Mouse (Mus musculus) heart, postnatal 0 days (tissue): ENCODE data around the gene Thg1l.

Experiments used
- CTCF ChIP-seq: IDR thresholded peaks from 2 replicates; pipeline ENCODE4 v1.5.1; 2016; ENCODE audit warnings: antibody characterized with exemption, control low read depth, low read depth
- EP300 ChIP-seq: IDR thresholded peaks from 2 replicates; pipeline ENCODE4 v1.6.1; 2016; ENCODE audit warnings: antibody characterized with exemption, low read depth

DNA sequence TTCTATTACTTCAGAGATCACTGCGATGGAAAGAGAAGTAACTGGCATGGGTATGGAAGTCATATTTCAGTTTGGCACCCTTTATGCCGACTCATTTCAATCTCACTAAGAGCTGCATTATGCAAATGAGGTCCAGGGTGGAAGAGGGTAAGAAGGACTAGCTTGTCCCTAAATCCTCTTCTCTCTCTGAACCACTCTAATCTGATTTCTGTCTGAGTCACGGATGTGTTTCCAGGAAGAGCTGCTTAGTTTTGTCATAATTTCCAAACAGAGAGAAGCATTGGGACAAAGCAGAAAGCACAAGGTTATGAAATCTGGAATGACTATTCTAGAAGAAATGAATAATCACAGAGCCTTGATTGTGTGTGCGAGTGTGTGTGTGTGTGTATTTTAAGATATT lies 11.6 kb upstream of the Thg1l start:
- TF ChIP-seq CTCF (no peak), EP300 (no peak)
